Mouse (Mus musculus) hindbrain, postnatal 0 days (tissue): ENCODE results near the gene Nfat5. TPM values are rescaled to one million over a fixed set of nuclear protein-coding genes. Genes with fewer than 3 reads are reported as not detected.
A peak's percentile ranks its signal among the peaks of the same experiment; 100 is the strongest.

Source experiments
- ATAC-seq: fragments of 200-750 bp; cut with Nextera tagmentation; 2 replicates; pipeline ENCODE4 v1.8.0; 2017; ENCODE audit warnings: mild to moderate bottlenecking, moderate TSS enrichment, moderate library complexity
- DNase-seq: peaks from one replicate; pipeline ENCODE4 v3.0.0-alpha.2; 2015; ENCODE audit warnings: low spot score
- H3K27ac ChIP-seq: fragments of 300-500 bp; sonication (generic); 2 replicates; pipeline ENCODE4 v1.5.1; 2014; ENCODE audit warnings: mild to moderate bottlenecking
- H3K27me3 ChIP-seq: fragments of 300-500 bp; sonication (generic); 2 replicates; pipeline ENCODE4 v1.6.1; 2014; ENCODE audit warnings: low read length, mixed read lengths; ENCODE audit not compliant: insufficient read depth
- H3K36me3 ChIP-seq: fragments of 300-500 bp; sonication (generic); 2 replicates; pipeline ENCODE4 v1.6.1; 2014; ENCODE audit warnings: low read length, mixed read lengths; ENCODE audit not compliant: insufficient read depth
- H3K4me1 ChIP-seq: fragments of 300-500 bp; sonication (generic); 2 replicates; pipeline ENCODE4 v1.6.1; 2014; ENCODE audit warnings: antibody characterized with exemption, low read length, mixed read lengths; ENCODE audit not compliant: insufficient read depth
- H3K4me2 ChIP-seq: fragments of 300-500 bp; sonication (generic); 2 replicates; pipeline ENCODE4 v1.6.1; 2014; ENCODE audit warnings: low read depth, mild to moderate bottlenecking, low read length, moderate library complexity, mixed read lengths
- H3K4me3 ChIP-seq: fragments of 300-500 bp; sonication (generic); 2 replicates; pipeline ENCODE4 v1.5.1; 2014; ENCODE audit warnings: low read length
- H3K9ac ChIP-seq: fragments of 300-500 bp; sonication (generic); replicated peaks from 2 replicates; pipeline ENCODE4 v1.6.1; 2014; ENCODE audit warnings: mild to moderate bottlenecking, low read length, moderate library complexity, mixed read lengths
- H3K9me3 ChIP-seq: fragments of 300-500 bp; sonication (generic); 2 replicates; pipeline ENCODE4 v1.6.1; 2016; ENCODE audit warnings: low read length, mixed read lengths
- CTCF ChIP-seq: IDR thresholded peaks from 2 replicates; pipeline ENCODE4 v1.5.1; 2016; ENCODE audit warnings: antibody characterized with exemption, control low read depth, low read depth
- WGBS: fragments of 180-500 bp; shearing (Covaris S2); extraction: QIAGEN DNeasy Blood & Tissue Kit; methylation state at CpG from one replicate; pipeline ENCODE4 v1.1.7; 2014; 5-methylcytosine and 5-hydroxymethylcytosine counted together
- polyA plus RNA-seq: library from polyadenylated mRNA; unstranded; fragments of >200 nt; fragmentation: Nextera tagmentation; extraction: Ambion mirVana; gene quantifications from 2 replicates; pipeline ENCODE4 v1.2.1, GENCODE M21; 2015
- total RNA-seq: library from RNA; depleted of rRNA; stranded (reverse); fragments of >200 nt; gene quantifications from 2 replicates; pipeline ENCODE4 v1.2.3, GENCODE M21; 2014

Nfat5 gene
- total and polyA plus RNA-seq, 2 experiments from 2014 or later: 6.9 to 22.8 TPM

GRCm38 (mm10) chr8:107404057-107404456 is 110.8 kb downstream of the Nfat5 start:
- H3K4me3 ChIP-seq: no peak overlapping the region

GRCm38 (mm10) chr8:107405935-107406334 is 112.7 kb downstream of the Nfat5 start:
- no peak overlapping the region for H3K4me3 ChIP-seq
- no peak overlapping the region for H3K9ac ChIP-seq
- ATAC-seq (no peak), DNase-seq (no peak)
- no peak for TF ChIP-seq CTCF
- H3K36me3 ChIP-seq: peaks cover 13% of the 10 kb centered on the region
- H3K27ac ChIP-seq: no peak overlapping the region
- WGBS: 71% methylated on average over 3 of the region's 3 CpGs
- H3K4me2 ChIP-seq: no peak overlapping the region
- no peaks in the 10 kb centered on the region for H3K27me3 ChIP-seq
- H3K4me1 ChIP-seq: 0 out of 2 replicates have a peak, but pooled peaks cover 4% of the 10 kb centered on the region
- no peaks in the 10 kb centered on the region for H3K9me3 ChIP-seq

More at GRCm38 (mm10) chr8:107404057-107404456, 110.8 kb downstream of the Nfat5 start:
- 69% methylated on average over 4 of the region's 4 CpGs for WGBS
- DNase-seq (no peak), ATAC-seq (no peak)
- H3K36me3 ChIP-seq: no peaks in the 10 kb centered on the region
- no peaks in the 10 kb centered on the region for H3K27me3 ChIP-seq
- H3K9ac ChIP-seq: no peak overlapping the region
- H3K4me2 ChIP-seq: no peak overlapping the region
- H3K27ac ChIP-seq: no peak overlapping the region
- H3K4me1 ChIP-seq: 0 out of 2 replicates have a peak, but pooled peaks cover 4% of the 10 kb centered on the region
- no peak for TF ChIP-seq CTCF
- H3K9me3 ChIP-seq: no peaks in the 10 kb centered on the region

GRCm38 (mm10) chr8:107411391-107411790 is 118.1 kb downstream of the Nfat5 start:
- H3K4me3 ChIP-seq: no peak overlapping the region
- 69% methylated on average over 4 of the region's 4 CpGs for WGBS
- no peak overlapping the region for H3K9ac ChIP-seq
- H3K4me1 ChIP-seq: no peaks in the 10 kb centered on the region
- peak; percentile 81 for TF ChIP-seq CTCF
- peaks cover 60% of the 10 kb centered on the region for H3K36me3 ChIP-seq
- DNase-seq: peak; percentile 56
- H3K27me3 ChIP-seq: no peaks in the 10 kb centered on the region
- H3K27ac ChIP-seq: no peak overlapping the region
- no peaks in the 10 kb centered on the region for H3K9me3 ChIP-seq
- no peak overlapping the region for H3K4me2 ChIP-seq
- no peak for ATAC-seq

- no peak for DNase-seq
- H3K9ac ChIP-seq: no peak overlapping the region
These were observed 119.3 kb downstream of the Nfat5 start for GRCm38 (mm10) chr8:107412552-107412951.

GRCm38 (mm10) chr8:107413881-107414280 is 120.6 kb downstream of the Nfat5 start:
- H3K27ac ChIP-seq: no peak overlapping the region
- ATAC-seq: no peak
- peaks cover 83% of the 10 kb centered on the region for H3K36me3 ChIP-seq
- DNase-seq: no peak
- H3K27me3 ChIP-seq: no peaks in the 10 kb centered on the region
- no peak overlapping the region for H3K9ac ChIP-seq
- no peaks in the 10 kb centered on the region for H3K9me3 ChIP-seq
- TF ChIP-seq CTCF: no peak
- no peak overlapping the region for H3K4me2 ChIP-seq
- WGBS: 86% methylated on average over 10 of the region's 10 CpGs
- no peak overlapping the region for H3K4me3 ChIP-seq
- no peaks in the 10 kb centered on the region for H3K4me1 ChIP-seq

More at GRCm38 (mm10) chr8:107412552-107412951, 119.3 kb downstream of the Nfat5 start:
- WGBS: 91% methylated on average over 8 of the region's 8 CpGs
- no peaks in the 10 kb centered on the region for H3K9me3 ChIP-seq
- no peak for ATAC-seq
- H3K36me3 ChIP-seq: peaks cover 70% of the 10 kb centered on the region
- H3K27me3 ChIP-seq: no peaks in the 10 kb centered on the region
- no peaks in the 10 kb centered on the region for H3K4me1 ChIP-seq
- H3K27ac ChIP-seq: no peak overlapping the region
- H3K4me3 ChIP-seq: no peak overlapping the region
- TF ChIP-seq CTCF: no peak
- H3K4me2 ChIP-seq: no peak overlapping the region

- TF ChIP-seq CTCF: no peak
- DNase-seq (no peak), ATAC-seq (no peak)
- Histone ChIP-seq H3K27ac (no peak overlapping the region), H3K27me3 (no peaks in the 10 kb centered on the region), H3K4me2 (no peak overlapping the region), H3K9me3 (no peaks in the 10 kb centered on the region), H3K4me1 (no peaks in the 10 kb centered on the region), H3K36me3 (peaks cover 80% of the 10 kb centered on the region), H3K4me3 (no peak overlapping the region), H3K9ac (no peak overlapping the region)
- WGBS: 83% methylated on average over 12 of the region's 12 CpGs
These were observed 123.7 kb downstream of the Nfat5 start for GRCm38 (mm10) chr8:107417001-107417400.

GRCm38 (mm10) chr8:107424176-107424575 is 130.9 kb downstream of the Nfat5 start:
- H3K9me3 ChIP-seq: no peaks in the 10 kb centered on the region
- TF ChIP-seq CTCF: no peak
- WGBS: 35% methylated on average over 9 of the region's 9 CpGs
- peak overlapping the region; percentile 71 for H3K9ac ChIP-seq
- peaks cover 17% of the 10 kb centered on the region; the same call in 1 of the 2 replicates for H3K36me3 ChIP-seq
- no peak for ATAC-seq
- no peak for DNase-seq
- no peaks in the 10 kb centered on the region for H3K27me3 ChIP-seq
- H3K27ac ChIP-seq: peak overlapping the region; percentile 71; the same call in 1 of the 2 replicates
- no peaks in the 10 kb centered on the region for H3K4me1 ChIP-seq
- peak overlapping the region; percentile 70 for H3K4me2 ChIP-seq
- peak overlapping the region; percentile 68 for H3K4me3 ChIP-seq
